Mouse (Mus musculus) G1E (cell line): ENCODE measurements around the gene Lman1l. TPM values are rescaled to one million over a fixed set of nuclear protein-coding genes. Genes with fewer than 3 reads are reported as not detected.

ENCODE experiments used
- ATAC-seq: 2 replicates; pipeline ENCODE4 v1.8.0; 2016; ENCODE audit warnings: mild to moderate bottlenecking; ENCODE audit not compliant: insufficient number of reproducible peaks, poor library complexity, low FRiP score, severe bottlenecking; ENCODE audit errors: extremely low read depth
- DNase-seq: peaks from one replicate; pipeline ENCODE4 v3.0.0; 2012; ENCODE audit warnings: low spot score
- H3K27me3 ChIP-seq: 2 replicates; pipeline ENCODE4 v1.6.1; 2012; ENCODE audit warnings: mild to moderate bottlenecking, low read length, inconsistent platforms; ENCODE audit not compliant: insufficient read depth
- H3K36me3 ChIP-seq: replicated peaks from 2 replicates; pipeline ENCODE3; 2012; ENCODE audit warnings: mild to moderate bottlenecking, inconsistent platforms
- H3K4me1 ChIP-seq: 2 replicates; pipeline ENCODE4 v1.6.1; 2012; ENCODE audit warnings: low read depth, low read length, inconsistent platforms, mixed read lengths; ENCODE audit not compliant: insufficient read depth
- H3K4me3 ChIP-seq: 2 replicates; pipeline ENCODE4 v1.5.1; 2012; ENCODE audit warnings: low read depth, mild to moderate bottlenecking, inconsistent platforms, low read length, moderate library complexity, mixed read lengths
- H3K9me3 ChIP-seq: replicated peaks from 2 replicates; pipeline ENCODE4 v1.6.1; 2012; ENCODE audit warnings: inconsistent platforms
- CTCF ChIP-seq: IDR thresholded peaks from 2 replicates; pipeline ENCODE4 v1.5.1; 2012; ENCODE audit warnings: low read depth, low read length, inconsistent platforms, mixed read lengths
- GATA1 ChIP-seq: IDR thresholded peaks from 2 replicates; pipeline ENCODE4 v1.6.1; 2012; ENCODE audit warnings: borderline replicate concordance, low read length, inconsistent platforms, mixed read lengths
- GATA2 ChIP-seq: IDR thresholded peaks from 2 replicates; pipeline ENCODE4 v1.6.1; 2012; ENCODE audit warnings: low read depth, low read length, inconsistent platforms, borderline replicate concordance
- POLR2AphosphoS5 ChIP-seq: IDR thresholded peaks from 2 replicates; pipeline ENCODE4 v1.6.1; 2012; ENCODE audit warnings: low read depth, low read length, inconsistent platforms; ENCODE audit not compliant: insufficient replicate concordance
- TAL1 ChIP-seq: conservative IDR thresholded peaks from 2 replicates; pipeline ENCODE4 v1.6.1; 2012; ENCODE audit warnings: low read depth, low read length, inconsistent platforms, mixed read lengths
- polyA plus RNA-seq: library from polyadenylated mRNA; stranded (reverse); fragments of >175 nt; gene quantifications from 2 replicates; pipeline ENCODE4 v1.2.3, GENCODE M21; 2012
- total RNA-seq, 2 experiments: library from RNA; stranded (forward) in 1 of 2; stranded (reverse) in 1 of 2; fragments of 200-1000 nt in 1 of 2; fragments of >200 nt in 1 of 2; fragmentation: Nextera tagmentation in 1 of 2; gene quantifications; 2 replicates each; pipeline ENCODE4 v1.2.3; 2014 to 2017

Gene Lman1l
- total and polyA plus RNA-seq, 3 experiments = not detected

GRCm38 (mm10) chr9:57565741-57566221, 54.8 kb downstream of the Lman1l start:
- H3K4me1 ChIP-seq = peaks cover 27% of the 10 kb centered on the region
- ATAC-seq = no peak
- peaks cover 72% of the 10 kb centered on the region for H3K36me3 ChIP-seq
- no peak for DNase-seq
- TF ChIP-seq CTCF = no peak
- no peak for TF ChIP-seq TAL1
- no peak for TF ChIP-seq GATA2
- TF ChIP-seq GATA1 = no peak
- no peak for TF ChIP-seq POLR2AphosphoS5
- H3K4me3 ChIP-seq = no peak overlapping the region
- no peaks in the 10 kb centered on the region for H3K27me3 ChIP-seq
- no peaks in the 10 kb centered on the region for H3K9me3 ChIP-seq

GRCm38 (mm10) chr9:57564609-57565008, 56.0 kb downstream of the Lman1l start:
- Histone ChIP-seq H3K27me3 (no peaks in the 10 kb centered on the region), H3K4me3 (no peak overlapping the region), H3K36me3 (peaks cover 62% of the 10 kb centered on the region), H3K9me3 (no peaks in the 10 kb centered on the region), H3K4me1 (peaks cover 32% of the 10 kb centered on the region)
- no peak for DNase-seq
- no peak for ATAC-seq
- TF ChIP-seq GATA2 (no peak), TAL1 (no peak), POLR2AphosphoS5 (no peak), CTCF (no peak), GATA1 (no peak)

DNA sequence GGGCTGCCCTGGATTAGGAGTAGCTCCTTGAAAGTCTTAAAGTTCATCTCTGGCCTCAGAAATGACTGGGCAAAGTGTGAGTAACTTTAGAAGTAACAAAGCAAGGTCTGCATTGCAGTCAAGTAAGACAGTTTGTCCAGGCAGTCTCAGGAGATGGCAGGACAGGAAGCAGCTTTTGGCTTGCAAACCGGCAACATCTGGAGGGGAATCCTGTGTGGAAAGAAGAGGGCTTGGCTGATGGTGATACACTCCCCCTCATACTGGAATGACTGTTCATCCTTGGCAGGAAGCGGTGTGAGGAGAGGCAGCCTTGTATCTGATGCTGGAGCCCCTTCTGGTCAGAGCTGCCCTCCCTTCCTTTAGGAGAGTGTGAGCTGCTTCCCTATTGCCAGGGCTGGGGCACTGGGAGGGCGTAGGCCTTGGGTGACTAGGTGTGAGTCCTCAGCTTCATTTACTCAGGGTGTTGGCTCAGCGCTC, 57.6 kb downstream of the Lman1l start:
- no peak for DNase-seq
- H3K9me3 ChIP-seq = no peaks in the 10 kb centered on the region
- peaks cover 46% of the 10 kb centered on the region for H3K36me3 ChIP-seq
- H3K4me1 ChIP-seq = peaks cover 41% of the 10 kb centered on the region
- H3K27me3 ChIP-seq = no peaks in the 10 kb centered on the region
- no peak for TF ChIP-seq TAL1
- no peak for TF ChIP-seq CTCF
- no peak for TF ChIP-seq POLR2AphosphoS5
- no peak overlapping the region for H3K4me3 ChIP-seq
- no peak for ATAC-seq

GRCm38 (mm10) chr9:57561711-57562099, 58.9 kb downstream of the Lman1l start:
- TF ChIP-seq CTCF = no peak
- no peak for TF ChIP-seq GATA2
- no peak for TF ChIP-seq GATA1
- no peak for TF ChIP-seq TAL1
- no peak for TF ChIP-seq POLR2AphosphoS5
- Histone ChIP-seq H3K27me3 (no peaks in the 10 kb centered on the region), H3K9me3 (no peaks in the 10 kb centered on the region), H3K4me3 (peak overlapping the region; percentile 77), H3K4me1 (peaks cover 37% of the 10 kb centered on the region), H3K36me3 (peaks cover 33% of the 10 kb centered on the region)
- DNase-seq = no peak
- ATAC-seq = no peak

GRCm38 (mm10) chr9:57560861-57561710, 59.5 kb downstream of the Lman1l start, which contains the start of gene Scamp2:
Gene Scamp2, plus strand, starts transcription at chr9:57560943.
- peaks cover 37% of the 10 kb centered on the region for H3K4me1 ChIP-seq
- no peak for TF ChIP-seq GATA2
- TF ChIP-seq GATA1 = no peak
- TF ChIP-seq TAL1 = no peak
- no peak for TF ChIP-seq POLR2AphosphoS5
- TF ChIP-seq CTCF = no peak
- H3K9me3 ChIP-seq = no peaks in the 10 kb centered on the region
- DNase-seq (peak; percentile 98), ATAC-seq (peak; percentile 92)
- H3K36me3 ChIP-seq = peaks cover 28% of the 10 kb centered on the region
- peak within 1 kb of the TSS; percentile 77 for H3K4me3 ChIP-seq
- H3K27me3 ChIP-seq = no peaks in the 10 kb centered on the region

GRCm38 (mm10) chr9:57560263-57560662, 60.3 kb downstream of the Lman1l start:
- peaks cover 35% of the 10 kb centered on the region for H3K4me1 ChIP-seq
- TF ChIP-seq GATA1 (no peak), TAL1 (no peak), CTCF (no peak), POLR2AphosphoS5 (no peak), GATA2 (no peak)

More at GRCm38 (mm10) chr9:57560263-57560662, 60.3 kb downstream of the Lman1l start:
- Histone ChIP-seq H3K36me3 (peaks cover 20% of the 10 kb centered on the region), H3K27me3 (no peaks in the 10 kb centered on the region), H3K9me3 (no peaks in the 10 kb centered on the region), H3K4me3 (peak overlapping the region; percentile 77)
- no peak for ATAC-seq
- DNase-seq = no peak
